Mouse (Mus musculus): ENCODE results near the gene Calhm6. TPM values are rescaled to one million over a fixed set of nuclear protein-coding genes. Genes with fewer than 3 reads are reported as not detected.

Gene Calhm6
- polyA plus RNA-seq, 1 experiment from 2014 or later = 0.36 TPM

DNA sequence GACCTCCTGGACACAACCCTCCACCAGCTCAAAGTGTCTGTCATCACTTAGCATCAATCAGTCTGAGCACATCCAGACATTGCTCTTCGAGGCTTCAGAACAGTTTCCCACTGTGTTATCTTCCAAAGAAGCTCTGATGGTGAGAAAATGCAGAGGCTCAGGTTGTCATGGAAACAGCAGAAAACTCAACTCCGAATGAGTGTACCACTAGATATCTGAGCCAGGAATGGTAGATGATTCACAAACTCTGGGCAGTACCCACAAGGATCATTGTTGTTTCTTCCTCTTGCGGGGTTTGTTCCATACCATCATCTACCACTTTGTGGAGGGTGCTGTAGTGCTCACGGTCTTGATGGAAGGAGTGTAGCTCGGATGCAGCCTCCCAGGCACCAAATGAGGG is 35.9 kb downstream of the Calhm6 start:
- Histone ChIP-seq H3K4me2 (no peak overlapping the region), H3K9ac (no peak overlapping the region), H3K27me3 (replicated peaks) (no peaks in the 10 kb centered on the region), H3K4me3 (no peak overlapping the region), H3K27ac (no peak overlapping the region), H3K4me1 (peaks cover 3% of the 10 kb centered on the region; the same call in 1 of the 2 replicates), H3K36me3 (replicated peaks) (no peaks in the 10 kb centered on the region), H3K9me3 (no peaks in the 10 kb centered on the region)
- 73% methylated on average over 5 of the region's 5 CpGs for WGBS
- peak; percentile 61; the same call in 1 of the 2 replicates for ATAC-seq (replicated peaks)

GRCm38 (mm10) chr10:34090481-34090880 is 37.3 kb downstream of the Calhm6 start:
- H3K36me3 ChIP-seq (replicated peaks) = no peaks in the 10 kb centered on the region
- H3K4me1 ChIP-seq = no peaks in the 10 kb centered on the region
- no peaks in the 10 kb centered on the region for H3K9me3 ChIP-seq
- 74% methylated on average over 1 of the region's 1 CpGs for WGBS
- no peaks in the 10 kb centered on the region for H3K27me3 ChIP-seq (replicated peaks)
- H3K27ac ChIP-seq = no peak overlapping the region
- no peak overlapping the region for H3K9ac ChIP-seq
- H3K4me2 ChIP-seq = no peak overlapping the region
- no peak overlapping the region for H3K4me3 ChIP-seq
- ATAC-seq (replicated peaks) = no peak

GRCm38 (mm10) chr10:34089517-34089916 is 38.3 kb downstream of the Calhm6 start:
- ATAC-seq (replicated peaks) = no peak
- no peaks in the 10 kb centered on the region for H3K36me3 ChIP-seq (replicated peaks)
- H3K4me1 ChIP-seq = no peaks in the 10 kb centered on the region
- no peak overlapping the region for H3K9ac ChIP-seq
- H3K4me2 ChIP-seq = no peak overlapping the region
- no peaks in the 10 kb centered on the region for H3K27me3 ChIP-seq (replicated peaks)
- H3K4me3 ChIP-seq = no peak overlapping the region
- no peaks in the 10 kb centered on the region for H3K9me3 ChIP-seq
- H3K27ac ChIP-seq = no peak overlapping the region
- WGBS = 85% methylated on average over 3 of the region's 3 CpGs

DNA sequence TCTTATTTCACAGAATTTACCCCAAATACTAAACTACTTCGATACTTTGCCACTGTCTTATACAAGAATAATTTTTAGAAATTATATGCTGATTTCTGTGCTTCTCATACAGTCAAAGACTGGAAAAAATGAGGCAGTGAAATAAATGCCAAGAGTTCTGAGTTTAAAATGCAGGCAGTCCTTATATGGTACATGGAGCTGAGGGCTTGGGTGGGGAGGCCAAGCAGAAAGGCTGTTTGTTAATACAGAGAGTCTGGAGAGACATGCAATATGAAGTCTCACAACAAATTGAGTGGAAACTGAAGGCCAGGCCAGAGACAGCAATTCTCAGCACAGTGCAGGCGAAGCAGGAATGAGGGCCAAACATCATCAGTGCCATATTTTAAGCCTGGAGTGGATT is 39.3 kb downstream of the Calhm6 start:
- ATAC-seq (replicated peaks) = no peak
- H3K27ac ChIP-seq = no peak overlapping the region
- no peak overlapping the region for H3K9ac ChIP-seq
- 89% methylated on average over 2 of the region's 2 CpGs for WGBS
- no peaks in the 10 kb centered on the region for H3K36me3 ChIP-seq (replicated peaks)
- no peaks in the 10 kb centered on the region for H3K4me1 ChIP-seq
- no peak overlapping the region for H3K4me3 ChIP-seq
- no peak overlapping the region for H3K4me2 ChIP-seq
- H3K27me3 ChIP-seq (replicated peaks) = no peaks in the 10 kb centered on the region
- no peaks in the 10 kb centered on the region for H3K9me3 ChIP-seq

DNA sequence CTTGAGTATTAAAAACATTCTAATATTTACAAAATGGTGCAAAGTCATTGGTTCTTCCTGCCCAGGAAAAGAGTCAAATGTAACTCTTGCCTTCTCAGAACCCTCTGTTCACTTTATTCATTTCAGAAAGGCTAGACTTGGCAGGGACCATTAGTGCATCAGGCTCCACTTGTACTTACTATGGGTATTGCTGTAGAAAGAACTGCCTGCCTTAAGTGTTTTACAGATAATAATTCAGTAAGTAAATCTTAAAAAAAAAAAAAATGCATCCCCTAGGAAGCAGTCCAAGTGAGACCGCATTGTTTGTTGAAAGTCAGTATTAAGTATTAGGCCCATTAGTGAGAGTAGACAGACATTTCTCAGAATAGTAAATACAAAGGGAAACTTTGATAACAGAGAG is 41.3 kb downstream of the Calhm6 start:
- 98% methylated on average over 1 of the region's 1 CpGs for WGBS
- Histone ChIP-seq H3K36me3 (replicated peaks) (no peaks in the 10 kb centered on the region), H3K27ac (no peak overlapping the region), H3K4me2 (no peak overlapping the region), H3K4me3 (no peak overlapping the region), H3K9me3 (no peaks in the 10 kb centered on the region), H3K27me3 (replicated peaks) (no peaks in the 10 kb centered on the region), H3K4me1 (no peaks in the 10 kb centered on the region), H3K9ac (no peak overlapping the region)
- no peak for ATAC-seq (replicated peaks)

Other genes with a start within 250 kb of the Calhm6 start
- 1.3 and 1.4 TPM in 2 replicates for gene Rsph4a, start 222.9 kb downstream of the Calhm6 start, polyA plus RNA-seq (2015; fragmentation: Nextera tagmentation; extraction: Ambion mirVana)
- gene Zup1, start 176.7 kb downstream of the Calhm6 start, polyA plus RNA-seq (2015; fragmentation: Nextera tagmentation; extraction: Ambion mirVana) = 19.2 and 22.4 TPM in 2 replicates
- gene Rwdd1, start 108.4 kb downstream of the Calhm6 start, polyA plus RNA-seq (2015; fragmentation: Nextera tagmentation; extraction: Ambion mirVana) = 101 and 113 TPM in 2 replicates
- gene Trappc3l, start 90.4 kb downstream of the Calhm6 start, polyA plus RNA-seq (2015; fragmentation: Nextera tagmentation; extraction: Ambion mirVana) = not detected in 2 replicates
- gene Calhm4, start 83.7 kb downstream of the Calhm6 start, polyA plus RNA-seq (2015; fragmentation: Nextera tagmentation; extraction: Ambion mirVana) = not detected in 2 replicates
- gene Calhm5, start 31.5 kb downstream of the Calhm6 start, polyA plus RNA-seq (2015; fragmentation: Nextera tagmentation; extraction: Ambion mirVana) = 0.64 and 0.74 TPM in 2 replicates
- 7.5 and 7.6 TPM in 2 replicates for gene Dse, start 79.7 kb upstream of the Calhm6 start, polyA plus RNA-seq (2015; fragmentation: Nextera tagmentation; extraction: Ambion mirVana)
- 127 and 138 TPM in 2 replicates for gene Tspyl1, start 154.2 kb upstream of the Calhm6 start, polyA plus RNA-seq (2015; fragmentation: Nextera tagmentation; extraction: Ambion mirVana)
- gene Tspyl4, start 169.5 kb upstream of the Calhm6 start, polyA plus RNA-seq (2015; fragmentation: Nextera tagmentation; extraction: Ambion mirVana) = 307 and 342 TPM in 2 replicates